Mouse (Mus musculus) splenic B cell, adult 2 months (primary cell): ENCODE data around the gene Mto1.

Experiments used
- DNase-seq: peaks from one replicate; pipeline ENCODE4 v3.0.0-alpha.2; 2011; ENCODE audit warnings: low read depth, low spot score
- H3K27me3 ChIP-seq: 2 replicates; pipeline ENCODE4 v1.6.1; 2012; ENCODE audit warnings: mild to moderate bottlenecking, low read length, moderate library complexity, mixed read lengths; ENCODE audit not compliant: control insufficient read depth, poor library complexity, insufficient read depth, severe bottlenecking
- H3K36me3 ChIP-seq: 2 replicates; pipeline ENCODE4 v1.6.1; 2012; ENCODE audit warnings: mild to moderate bottlenecking, low read length, moderate library complexity, mixed read lengths; ENCODE audit not compliant: control insufficient read depth, poor library complexity, insufficient read depth, severe bottlenecking

The Mto1 gene

DNA sequence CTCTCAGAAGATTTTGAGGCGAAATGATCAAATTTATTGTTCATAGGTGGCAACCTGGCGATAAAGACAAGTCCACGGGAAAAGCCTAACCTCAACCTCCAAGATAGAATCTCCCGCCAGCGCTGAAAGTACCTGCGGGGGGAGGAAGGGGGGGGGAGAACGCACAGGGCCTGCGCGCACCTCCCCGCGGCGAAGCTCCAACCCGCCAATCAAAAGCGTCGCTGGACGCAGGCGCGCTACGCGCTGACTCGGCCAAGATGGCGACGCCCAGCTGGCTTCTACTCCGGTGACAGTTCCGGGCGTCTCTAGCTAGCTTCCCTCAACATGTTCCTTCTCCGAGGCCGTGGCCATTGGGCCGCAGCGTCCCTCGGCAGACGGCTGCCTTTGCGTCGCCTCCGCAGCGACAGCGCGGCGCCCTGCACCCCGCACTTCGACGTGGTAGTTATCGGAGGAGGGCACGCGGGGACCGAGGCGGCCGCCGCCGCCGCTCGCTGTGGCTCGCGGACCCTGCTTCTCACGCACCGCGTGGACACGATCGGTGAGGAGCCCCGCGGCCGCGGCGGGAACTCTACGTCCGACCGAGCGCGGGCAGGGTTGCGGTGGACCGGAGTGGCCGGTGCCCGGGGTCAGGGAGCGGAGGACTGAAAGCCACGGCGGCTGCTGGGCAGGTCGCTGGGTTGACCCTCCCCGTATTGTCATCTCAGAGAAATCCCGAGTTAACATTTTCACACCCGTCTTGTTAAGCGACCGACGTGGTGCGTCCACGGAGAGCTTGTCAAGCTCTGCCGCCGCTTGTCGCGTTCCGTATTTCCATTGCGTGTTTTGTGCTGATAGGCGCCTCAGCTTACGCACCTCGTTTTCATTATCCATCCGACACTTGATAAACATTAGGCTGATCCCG lies at the start of gene Mto1, which contains the start of gene Gm17324:
Mto1 (plus strand) TSS at position 236 of the 901 bp plus-strand sequence.
Gm17324 (minus strand) TSS at position 814 of the 901 bp plus-strand sequence.
- H3K27me3 ChIP-seq: no peaks in the 10 kb centered on the region
- H3K36me3 ChIP-seq: peaks cover 4% of the 10 kb centered on the region; the same call in 1 of the 2 replicates
- DNase-seq: peak; percentile 97

DNA sequence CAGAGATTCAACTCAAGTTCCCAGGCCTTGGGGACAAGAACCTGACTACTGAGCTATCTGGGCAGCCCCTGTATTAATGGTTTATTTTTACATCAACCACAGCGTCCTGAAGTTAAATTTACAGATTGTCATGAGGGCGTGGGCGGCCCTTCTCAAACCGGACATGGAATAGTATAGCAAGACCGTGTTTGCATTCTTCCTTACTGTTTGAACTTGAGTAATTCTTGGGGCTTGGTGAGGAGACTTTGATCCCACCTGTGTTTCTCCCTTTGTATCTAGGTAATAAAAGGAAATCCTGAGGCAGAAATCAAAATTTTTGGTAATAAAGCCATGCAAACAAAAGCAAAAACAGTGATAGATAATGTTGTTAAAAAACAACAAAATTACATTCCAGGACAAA lies 47.4 kb upstream of the Mto1 start:
- DNase-seq: no peak
- H3K27me3 ChIP-seq: peaks cover 3% of the 10 kb centered on the region; the same call in 1 of the 2 replicates
- H3K36me3 ChIP-seq: no peaks in the 10 kb centered on the region

GRCm38 (mm10) chr9:78401596-78401995 lies 46.4 kb upstream of the Mto1 start:
- H3K36me3 ChIP-seq: no peaks in the 10 kb centered on the region
- H3K27me3 ChIP-seq: no peaks in the 10 kb centered on the region
- no peak for DNase-seq

DNA sequence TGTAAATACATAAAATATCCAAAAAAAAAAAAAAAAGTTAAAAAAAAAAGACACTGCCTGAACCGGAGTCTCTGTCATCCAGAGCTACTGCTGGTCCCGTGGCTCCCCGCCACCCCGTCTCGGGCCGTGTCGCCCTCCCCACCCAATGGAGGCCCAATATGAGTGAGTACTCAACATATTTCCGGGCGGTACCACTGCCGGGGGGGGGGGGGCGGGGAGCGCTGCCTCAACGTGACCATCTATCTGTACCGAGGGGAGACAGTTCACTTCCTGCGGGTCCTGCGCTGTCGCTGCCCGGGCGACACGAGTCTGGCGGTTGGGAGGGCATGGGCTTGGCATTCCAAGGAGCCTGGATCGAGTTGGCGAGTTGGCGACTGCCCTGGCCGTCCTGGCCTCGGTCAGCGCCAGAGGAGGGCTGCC lies 20.6 kb upstream of the Mto1 start:
- H3K27me3 ChIP-seq: no peaks in the 10 kb centered on the region
- H3K36me3 ChIP-seq: no peaks in the 10 kb centered on the region
- DNase-seq: peak; percentile 61

DNA sequence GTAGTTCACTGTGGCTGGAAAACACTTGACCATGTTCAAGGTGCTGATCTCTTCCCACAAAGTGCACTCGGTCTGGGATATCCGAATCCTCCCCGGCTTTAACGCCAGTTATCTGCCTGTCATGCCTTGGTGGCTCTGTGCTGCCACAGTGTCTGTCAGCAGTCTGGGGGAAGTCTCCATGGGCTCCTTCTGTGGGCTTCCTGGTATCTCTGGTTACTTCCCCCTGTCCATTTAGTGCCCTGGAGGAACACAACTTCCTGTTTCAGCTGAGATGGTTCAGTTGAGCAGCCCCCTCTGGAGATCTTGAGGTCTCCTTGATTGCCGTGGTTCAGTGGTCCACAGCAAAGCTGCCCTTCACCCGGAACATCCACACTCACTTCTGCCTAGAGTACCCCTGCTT lies 19.8 kb upstream of the Mto1 start:
- peak; percentile 71 for DNase-seq
- Histone ChIP-seq H3K27me3 (no peaks in the 10 kb centered on the region), H3K36me3 (no peaks in the 10 kb centered on the region)

- DNase-seq: peak; percentile 15
- H3K36me3 ChIP-seq: no peaks in the 10 kb centered on the region
- no peaks in the 10 kb centered on the region for H3K27me3 ChIP-seq
Measured at GRCm38 (mm10) chr9:78428870-78429432, 19.1 kb upstream of the Mto1 start.

DNA sequence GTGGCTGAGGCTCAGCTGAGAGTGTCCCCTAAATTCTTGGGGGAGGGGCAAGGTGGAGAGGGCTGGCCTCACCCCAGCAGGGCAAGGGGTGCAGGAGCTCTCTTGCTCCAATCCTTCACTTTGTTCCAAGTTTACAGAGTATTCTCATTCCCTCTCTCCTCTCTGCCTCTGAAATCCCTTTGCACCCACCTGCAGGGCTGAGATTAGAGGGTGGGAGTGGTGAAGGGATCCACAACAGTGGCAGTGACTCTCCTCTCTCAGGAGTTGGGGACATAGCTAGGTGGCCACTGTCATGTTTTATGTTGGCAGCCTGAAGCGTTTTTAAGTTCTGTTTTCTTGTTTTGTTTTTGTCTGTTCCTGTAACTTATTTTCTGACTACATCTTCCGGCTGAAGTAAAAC lies 18.5 kb upstream of the Mto1 start:
- Histone ChIP-seq H3K27me3 (no peaks in the 10 kb centered on the region), H3K36me3 (no peaks in the 10 kb centered on the region)
- DNase-seq: no peak

DNA sequence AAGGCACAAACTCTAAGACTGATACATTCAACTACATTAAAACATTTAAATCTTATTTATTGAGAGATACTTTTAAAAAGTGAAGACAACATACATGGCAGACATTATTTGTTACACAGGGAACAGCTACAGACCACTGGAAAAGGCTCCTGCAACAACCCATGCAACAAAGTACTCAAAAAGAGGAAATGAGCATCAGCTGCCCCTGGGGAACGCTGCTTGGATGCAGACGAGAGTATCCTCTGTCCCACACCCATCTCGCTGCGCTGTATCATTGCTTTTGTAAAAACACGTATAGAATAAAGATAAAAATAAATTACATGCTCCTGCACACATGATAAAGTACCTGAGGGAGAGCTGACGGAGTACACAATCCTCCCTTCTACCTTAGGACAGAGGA lies 17.5 kb upstream of the Mto1 start:
- Histone ChIP-seq H3K36me3 (no peaks in the 10 kb centered on the region), H3K27me3 (no peaks in the 10 kb centered on the region)
- DNase-seq: peak; percentile 87

- H3K27me3 ChIP-seq: no peaks in the 10 kb centered on the region; the same call in none of the 2 replicates
- DNase-seq: peak; percentile 19
- no peaks in the 10 kb centered on the region for H3K36me3 ChIP-seq
Measured at GRCm38 (mm10) chr9:78432471-78432870, 15.5 kb upstream of the Mto1 start.

DNA sequence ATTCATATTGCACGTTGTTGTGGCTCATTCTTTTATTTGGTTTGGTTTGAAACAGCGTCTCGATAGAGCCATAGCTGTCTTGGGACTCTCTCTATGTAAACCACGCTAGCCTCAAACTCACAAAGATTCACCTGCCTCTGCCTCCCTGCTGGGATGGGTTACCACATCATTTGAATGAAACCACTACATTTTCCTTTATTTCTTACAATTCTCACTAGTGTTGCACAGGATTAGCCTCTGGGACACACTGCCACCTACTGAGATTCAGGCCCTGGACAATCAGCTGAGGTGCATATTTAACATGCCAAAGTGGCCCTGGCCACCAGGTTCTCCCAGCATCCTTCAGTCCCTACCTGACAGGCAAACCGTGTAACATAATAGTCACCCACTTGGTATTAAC lies 8.6 kb upstream of the Mto1 start:
- H3K27me3 ChIP-seq: peaks cover 1% of the 10 kb centered on the region
- no peaks in the 10 kb centered on the region for H3K36me3 ChIP-seq
- DNase-seq: peak; percentile 38

GRCm38 (mm10) chr9:78442237-78442578 lies 5.8 kb upstream of the Mto1 start:
- Histone ChIP-seq H3K36me3 (no peaks in the 10 kb centered on the region), H3K27me3 (peaks cover 1% of the 10 kb centered on the region)
- DNase-seq: peak; percentile 23

- H3K36me3 ChIP-seq: no peaks in the 10 kb centered on the region
- DNase-seq: peak; percentile 74
- H3K27me3 ChIP-seq: peaks cover 1% of the 10 kb centered on the region
Measured at GRCm38 (mm10) chr9:78442579-78443392, 5.2 kb upstream of the Mto1 start, which contains the start of gene Cgas. Cgas (minus strand) TSS chr9:78443237.

GRCm38 (mm10) chr9:78447606-78447972 lies 419 bp upstream of the Mto1 start:
- Histone ChIP-seq H3K27me3 (no peaks in the 10 kb centered on the region; the same call in 1 of the 2 replicates), H3K36me3 (no peaks in the 10 kb centered on the region)
- DNase-seq: no peak

DNA sequence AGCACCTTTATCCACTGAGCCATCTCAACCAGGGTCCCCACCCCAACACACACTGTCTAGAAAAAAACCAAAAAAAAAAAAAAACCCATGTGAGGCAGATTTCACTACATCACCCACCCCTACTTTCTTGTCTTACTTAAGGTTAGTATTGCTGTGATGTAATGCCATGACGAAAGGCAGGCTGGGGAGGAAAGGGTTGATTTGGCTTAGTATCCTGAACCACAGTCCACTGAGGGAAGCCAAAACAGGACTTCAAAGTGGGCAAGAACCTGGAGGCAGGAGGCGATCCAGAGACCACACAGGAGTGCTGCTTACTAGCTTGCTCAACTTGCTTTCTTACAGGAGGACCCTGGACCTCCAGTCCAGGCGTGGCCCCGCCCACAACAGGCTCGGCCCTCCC lies 2.4 kb downstream of the Mto1 start:
- H3K36me3 ChIP-seq: peaks cover 6% of the 10 kb centered on the region; the same call in 1 of the 2 replicates
- no peak for DNase-seq

DNA sequence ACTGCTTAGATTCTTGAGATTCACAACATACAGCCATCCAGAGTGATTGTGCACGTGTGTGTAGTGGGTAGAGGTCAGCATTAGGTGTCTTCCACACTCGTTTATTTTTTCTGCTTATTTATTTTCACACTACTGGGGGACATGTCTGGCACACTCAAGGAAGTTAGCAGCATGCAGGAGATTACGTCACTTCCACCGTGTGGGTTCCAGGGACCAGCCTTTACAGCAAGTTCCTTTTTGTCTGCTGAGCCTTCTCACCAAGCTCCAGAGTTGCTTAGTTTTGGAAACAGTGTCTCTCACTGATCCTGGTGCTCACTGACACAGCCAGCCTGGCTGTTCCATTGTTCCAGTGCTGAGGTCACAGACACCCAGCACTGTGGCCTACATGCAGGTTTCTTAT lies 3.4 kb downstream of the Mto1 start:
- no peaks in the 10 kb centered on the region for H3K27me3 ChIP-seq
- H3K36me3 ChIP-seq: peaks cover 6% of the 10 kb centered on the region; the same call in 1 of the 2 replicates
- no peak for DNase-seq

More for the DNA sequence above, 2.4 kb downstream of the Mto1 start:
- H3K27me3 ChIP-seq: no peaks in the 10 kb centered on the region
